Mouse (Mus musculus) urinary bladder, postnatal 25 days (tissue): ENCODE measurements around the gene Pdlim5.
A peak's percentile ranks its signal among the peaks of the same experiment; 100 is the strongest.

Experiments used
- DNase-seq: peaks from one replicate; pipeline ENCODE4 v3.0.0; 2022; ENCODE audit warnings: low spot score

The Pdlim5 gene

DNA sequence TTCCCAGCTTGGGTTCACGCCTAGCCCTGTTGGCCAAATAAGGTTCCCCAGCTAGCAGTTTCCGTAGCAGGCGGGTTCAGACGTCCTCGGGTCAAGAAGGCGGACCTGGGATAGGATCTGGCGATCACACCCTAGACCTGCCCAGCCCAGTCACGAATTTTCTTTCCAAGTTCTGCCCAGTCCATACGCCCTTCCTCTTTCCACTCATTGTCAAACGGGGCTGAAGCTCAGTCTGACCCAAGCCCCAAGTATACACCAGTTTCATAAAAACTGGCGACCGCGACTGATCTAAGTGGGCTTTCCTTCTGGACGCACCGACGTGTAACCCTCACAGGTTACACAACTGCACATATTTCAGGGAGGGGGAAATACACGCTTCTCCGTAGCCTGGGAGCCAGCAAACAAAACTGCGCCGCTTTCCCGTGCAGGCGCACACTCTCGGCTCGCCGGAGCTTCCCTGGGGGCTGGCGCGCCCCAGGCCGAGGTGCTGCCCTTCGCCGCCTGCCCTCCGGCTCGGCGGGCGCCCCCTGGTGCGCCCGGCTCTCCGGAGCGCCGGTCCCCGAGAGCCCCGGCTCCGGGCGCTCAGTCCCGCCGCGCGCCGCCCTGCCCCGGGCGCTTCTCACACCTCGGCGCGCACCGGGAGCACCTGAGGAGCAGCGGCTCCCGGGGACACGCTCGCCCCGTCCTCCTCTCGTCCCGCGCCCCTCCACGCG is 544 bp downstream of the Pdlim5 start:
- DNase-seq, result peak; percentile 62

DNA sequence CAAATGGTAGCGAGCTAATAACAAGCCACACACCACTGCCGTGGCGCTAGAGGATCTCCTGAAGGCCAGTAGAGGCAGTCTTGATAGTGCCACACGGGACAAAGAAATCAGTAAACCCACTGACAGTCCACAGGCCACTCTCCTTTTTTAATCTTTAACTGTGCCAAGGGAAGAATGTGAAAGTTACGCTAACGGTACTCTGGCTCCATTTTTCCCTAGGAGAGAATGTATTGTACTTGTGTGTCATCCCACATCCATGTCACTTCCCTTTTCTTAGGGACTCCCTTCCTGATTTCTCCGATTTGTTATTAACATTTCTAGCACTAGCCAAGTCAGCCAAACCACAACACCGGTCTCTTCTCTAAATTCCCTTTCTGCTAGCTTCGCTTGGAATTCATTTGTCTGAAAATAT is 1.5 kb downstream of the Pdlim5 start:
- DNase-seq, result no peak

DNA sequence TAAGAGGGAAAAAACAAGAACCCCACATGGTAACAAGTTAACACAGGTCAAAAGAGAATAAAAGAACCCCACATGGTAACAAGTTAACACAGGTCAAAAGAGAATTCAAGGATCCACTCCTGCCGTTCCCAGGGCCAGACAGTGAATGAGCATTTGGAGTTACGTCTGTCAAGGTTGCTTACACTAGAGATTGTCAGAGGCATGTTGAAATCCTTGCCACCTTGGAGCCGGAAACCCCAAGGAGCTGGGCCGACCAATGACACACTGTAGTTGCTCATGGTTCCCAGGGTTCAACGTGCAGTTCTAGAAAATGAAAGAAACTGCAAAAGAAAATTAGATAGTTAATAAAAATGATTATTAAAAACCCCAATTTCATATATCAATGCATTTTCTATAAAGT is 4.0 kb downstream of the Pdlim5 start:
- DNase-seq, result no peak

DNA sequence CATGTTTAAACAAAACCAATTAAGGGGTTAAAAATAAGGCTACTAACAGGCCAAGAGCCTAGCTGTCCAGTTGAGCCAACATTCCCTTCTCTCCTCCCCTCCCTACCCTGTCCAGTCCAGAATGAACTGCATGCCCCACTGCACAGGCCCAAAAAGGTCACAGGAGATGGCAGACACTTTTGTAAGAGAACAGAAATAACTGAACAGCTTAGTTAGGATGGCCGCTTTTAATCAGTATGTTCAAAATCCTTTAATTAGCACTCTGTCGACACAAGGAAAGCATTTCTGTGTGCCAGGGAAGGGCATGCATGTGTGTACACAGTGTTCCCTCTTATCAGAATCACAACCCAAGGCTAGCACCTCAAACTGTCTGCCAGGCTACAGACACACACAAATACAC is 5.2 kb downstream of the Pdlim5 start:
- DNase-seq, result no peak

DNA sequence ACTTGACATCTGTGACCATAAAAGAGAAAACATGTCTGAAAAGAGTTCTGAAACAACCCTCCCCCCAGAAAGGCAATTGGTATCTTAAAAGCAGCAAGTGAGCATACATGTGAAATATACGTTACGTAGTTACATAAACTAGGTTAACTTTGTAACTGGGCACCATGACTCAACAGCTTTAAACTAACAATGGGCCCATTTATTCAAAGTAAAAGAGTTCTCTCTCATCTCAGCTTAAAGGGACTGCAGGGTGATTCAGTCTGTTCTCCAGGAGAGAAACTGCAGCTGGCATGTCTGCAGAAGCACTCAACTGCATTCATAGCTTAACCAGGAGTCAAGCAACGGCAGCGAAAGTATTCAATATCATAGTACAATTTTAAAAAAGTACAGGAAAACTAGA is 7.3 kb downstream of the Pdlim5 start:
- no peak for DNase-seq

DNA sequence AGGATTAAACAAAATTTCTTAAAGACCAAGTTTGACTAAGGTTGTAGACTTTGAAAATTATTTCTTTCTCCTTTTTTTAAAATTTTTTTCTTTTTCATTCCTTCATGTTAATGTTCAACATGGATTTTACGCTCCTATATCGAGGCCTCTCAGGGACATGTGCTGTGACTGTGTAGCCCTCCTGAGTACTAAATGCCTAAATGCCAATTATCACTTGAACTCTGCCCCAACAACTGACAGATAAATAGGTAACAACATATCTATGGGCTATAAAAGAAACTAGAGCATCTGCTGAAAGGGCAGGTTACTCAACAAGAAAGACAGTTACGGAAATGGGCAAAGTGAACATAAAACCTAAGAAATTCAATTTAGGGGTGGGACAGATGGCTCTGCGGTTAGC is 9.0 kb downstream of the Pdlim5 start:
- DNase-seq, result no peak

DNA sequence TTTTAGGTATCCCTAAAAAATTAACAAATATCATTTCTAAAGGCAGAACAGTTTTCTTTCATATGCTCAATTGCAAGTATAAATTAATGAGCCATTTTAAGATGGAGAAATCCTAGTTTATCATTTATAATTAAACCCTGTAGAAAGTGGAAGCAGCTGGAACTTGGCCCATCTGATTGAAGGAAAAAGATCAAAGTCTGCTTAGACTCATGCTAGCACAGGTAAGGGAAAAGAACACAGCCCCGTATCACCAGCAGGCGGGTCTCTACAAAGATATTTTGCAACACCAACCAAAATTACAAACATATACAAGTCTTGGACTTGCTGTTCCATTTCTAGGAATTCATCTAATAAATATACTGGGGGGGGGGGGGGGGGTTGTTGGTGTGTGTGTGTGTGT is 9.8 kb downstream of the Pdlim5 start:
- DNase-seq, result no peak

DNA sequence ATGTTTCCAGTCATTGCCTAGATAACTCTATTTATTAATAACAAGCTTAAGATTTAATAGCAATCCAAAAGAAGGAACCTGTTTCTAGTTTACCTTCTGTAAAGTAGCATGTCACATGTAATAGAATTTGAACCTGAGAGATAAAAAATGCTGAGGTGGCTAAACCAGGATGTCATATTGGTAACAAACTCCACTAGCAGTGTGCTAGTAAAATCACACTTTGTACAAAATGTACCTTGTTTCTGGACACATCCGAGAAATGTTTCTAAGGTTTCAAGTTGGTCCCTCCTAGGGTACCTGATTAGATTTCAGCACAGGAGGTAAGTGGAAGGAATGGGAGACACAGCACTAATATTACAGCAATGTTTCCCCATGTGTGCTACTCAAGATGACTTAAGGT is 18.9 kb downstream of the Pdlim5 start:
- no peak for DNase-seq

DNA sequence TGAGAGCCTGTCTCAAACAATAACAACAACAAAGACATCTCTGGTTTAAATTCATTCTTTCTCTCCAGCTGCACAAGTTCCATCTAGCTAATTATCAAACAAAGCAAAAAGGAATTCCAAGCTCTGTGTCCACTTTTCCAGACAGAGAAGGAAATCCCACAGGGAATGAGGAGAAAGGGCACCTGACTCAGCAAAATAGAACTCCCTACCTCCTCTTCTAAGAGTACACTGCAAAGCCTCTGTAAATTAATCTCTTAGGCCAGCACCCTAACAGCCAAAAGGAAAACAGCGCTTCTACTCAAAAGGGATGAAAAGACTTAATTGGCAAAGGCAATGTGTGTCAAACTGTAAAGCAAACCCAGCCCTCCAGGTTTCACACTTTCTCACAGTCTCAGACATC is 20.4 kb downstream of the Pdlim5 start:
- no peak for DNase-seq

DNA sequence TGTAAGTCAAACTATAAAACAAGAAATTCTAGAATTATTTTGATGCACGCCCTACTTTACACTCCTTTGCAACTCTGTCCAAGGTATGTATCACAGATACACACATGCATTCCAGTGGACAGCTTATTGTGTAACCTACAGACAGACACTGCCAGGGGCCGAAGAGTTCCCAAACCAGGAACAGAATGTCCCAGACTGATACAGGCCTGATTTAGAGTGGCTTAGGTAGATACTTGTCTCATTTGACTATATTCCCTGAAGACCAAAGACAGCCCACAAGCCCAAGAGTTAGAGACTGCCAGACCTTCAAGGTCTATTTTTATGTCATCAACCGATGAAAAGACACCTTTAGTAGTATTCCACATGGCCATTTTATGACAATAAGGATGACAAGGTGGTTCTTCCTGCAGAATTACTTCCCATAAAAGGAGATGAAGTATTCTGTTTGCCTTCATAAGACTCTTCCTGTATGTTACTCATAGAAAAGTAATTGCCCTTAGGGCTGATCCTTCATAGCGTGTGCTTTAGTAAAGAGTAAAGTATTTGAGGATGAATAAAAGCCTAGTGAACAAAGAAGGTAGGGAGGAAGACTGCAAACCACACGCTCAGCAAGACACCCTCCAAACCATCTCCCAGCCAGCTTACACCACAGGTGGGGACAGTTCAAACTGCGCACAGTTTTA is 22.9 kb downstream of the Pdlim5 start:
- no peak for DNase-seq

DNA sequence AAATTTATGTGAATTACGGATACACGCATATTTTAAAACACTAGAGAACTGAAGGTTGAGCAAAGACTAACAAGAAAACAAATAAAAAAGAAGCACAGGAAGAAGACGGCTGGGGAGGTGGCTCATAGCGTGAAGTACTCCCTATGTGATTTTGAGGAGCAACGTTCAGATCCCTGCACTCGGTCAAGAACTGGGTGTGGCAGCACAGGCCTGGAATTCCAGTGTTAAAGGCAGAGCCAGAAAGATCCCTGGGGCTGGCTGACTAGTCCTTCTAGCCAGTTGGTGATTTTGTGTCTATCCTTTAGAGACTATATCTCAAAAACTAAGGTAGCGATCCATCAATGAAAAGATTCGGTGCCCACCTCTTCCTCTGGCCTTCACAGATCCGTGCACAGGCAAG is 27.1 kb downstream of the Pdlim5 start:
- no peak for DNase-seq

DNA sequence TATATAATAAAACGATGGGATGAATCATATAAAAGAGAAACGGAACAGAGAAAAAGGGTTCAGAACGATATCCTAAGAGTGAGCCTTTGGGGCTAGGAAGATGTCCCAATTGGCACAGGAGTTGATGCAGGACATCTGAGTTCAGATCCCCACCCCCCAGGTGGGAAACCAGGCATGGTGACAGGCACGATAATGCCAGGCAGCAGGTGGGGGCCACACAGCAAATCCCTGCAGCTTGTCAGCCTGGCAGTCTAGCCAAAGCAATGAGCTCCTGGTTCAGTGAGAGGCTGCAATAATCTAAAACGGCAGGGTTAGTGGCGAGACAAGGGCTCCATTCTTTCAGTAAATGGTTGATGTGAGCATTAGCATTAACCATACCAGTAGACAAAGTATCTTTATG is 33.4 kb downstream of the Pdlim5 start:
- no peak for DNase-seq

DNA sequence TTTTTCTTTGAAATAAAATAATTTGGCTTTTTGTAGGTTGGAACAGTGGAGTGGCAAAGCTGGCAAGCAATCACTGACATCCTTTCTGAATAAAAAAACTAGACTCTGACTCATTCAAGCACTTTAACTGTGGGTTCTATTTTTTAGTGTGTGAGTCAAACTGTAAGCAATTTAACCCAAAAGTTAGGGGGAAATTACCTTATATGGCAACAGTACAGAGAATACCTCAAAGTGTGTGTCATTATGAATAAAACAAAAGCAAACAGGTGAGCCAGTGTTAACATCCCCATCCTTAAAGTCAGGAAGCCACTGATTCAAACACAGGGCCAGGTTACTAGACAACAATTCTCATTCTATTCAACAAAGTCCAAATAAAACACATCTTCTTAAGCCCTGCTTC is 36.5 kb downstream of the Pdlim5 start:
- DNase-seq, result no peak

DNA sequence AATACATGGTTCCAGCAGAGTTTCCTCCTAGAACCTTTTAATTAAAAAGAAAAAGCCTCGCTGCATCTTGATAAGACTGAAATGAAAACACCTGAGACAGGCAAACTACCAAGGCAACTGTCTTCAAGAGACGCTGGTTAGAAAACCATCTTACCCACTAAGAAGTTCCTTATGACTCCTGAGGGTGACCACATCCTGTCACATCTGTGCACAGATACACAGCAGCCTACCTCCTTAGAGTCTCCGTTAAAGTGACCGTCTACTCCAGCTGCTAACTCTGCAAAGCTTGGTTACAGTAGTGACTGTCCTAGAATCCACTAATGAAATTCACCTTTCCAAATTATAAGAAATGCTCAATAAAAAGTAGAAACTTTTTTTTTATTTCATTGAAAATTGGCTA is 38.8 kb downstream of the Pdlim5 start:
- no peak for DNase-seq

DNA sequence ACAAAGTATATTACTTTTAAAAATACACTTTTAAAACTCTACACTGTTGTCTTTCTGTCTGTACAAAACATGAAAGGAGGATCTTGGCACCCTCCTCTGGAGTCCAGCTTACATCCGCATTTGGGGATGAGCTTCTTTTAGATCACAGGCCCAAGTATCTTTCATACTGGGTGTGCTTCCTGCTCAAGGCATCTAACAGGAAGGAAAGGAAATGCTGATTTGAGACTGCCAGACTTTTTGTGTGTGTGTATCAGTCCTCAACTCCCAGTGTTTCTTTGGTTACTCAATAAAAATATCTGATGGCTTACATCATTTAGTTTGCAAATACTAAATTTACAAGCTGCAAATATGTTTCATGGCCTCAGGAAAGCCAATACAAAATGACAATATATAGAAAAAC is 42.3 kb downstream of the Pdlim5 start:
- DNase-seq, result no peak

DNA sequence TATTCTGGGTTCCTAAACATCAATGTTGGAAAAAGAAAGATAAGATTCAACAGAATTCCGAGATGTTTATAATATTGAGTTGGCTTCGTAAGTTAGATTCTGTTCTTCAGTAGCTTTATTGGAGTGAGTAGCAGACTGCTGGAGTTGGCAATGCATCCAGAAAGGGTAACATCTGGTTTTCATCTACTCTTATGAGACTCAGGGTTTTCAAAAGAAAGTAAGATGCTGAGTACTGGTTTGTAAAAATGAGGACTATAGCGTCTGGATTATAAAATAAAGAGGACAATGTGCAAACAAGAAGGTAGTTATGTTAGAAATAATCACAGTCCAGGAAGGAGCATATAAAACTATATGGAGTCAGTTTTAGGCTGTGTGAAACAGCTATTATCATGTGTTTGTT is 45.0 kb downstream of the Pdlim5 start:
- no peak for DNase-seq

DNA sequence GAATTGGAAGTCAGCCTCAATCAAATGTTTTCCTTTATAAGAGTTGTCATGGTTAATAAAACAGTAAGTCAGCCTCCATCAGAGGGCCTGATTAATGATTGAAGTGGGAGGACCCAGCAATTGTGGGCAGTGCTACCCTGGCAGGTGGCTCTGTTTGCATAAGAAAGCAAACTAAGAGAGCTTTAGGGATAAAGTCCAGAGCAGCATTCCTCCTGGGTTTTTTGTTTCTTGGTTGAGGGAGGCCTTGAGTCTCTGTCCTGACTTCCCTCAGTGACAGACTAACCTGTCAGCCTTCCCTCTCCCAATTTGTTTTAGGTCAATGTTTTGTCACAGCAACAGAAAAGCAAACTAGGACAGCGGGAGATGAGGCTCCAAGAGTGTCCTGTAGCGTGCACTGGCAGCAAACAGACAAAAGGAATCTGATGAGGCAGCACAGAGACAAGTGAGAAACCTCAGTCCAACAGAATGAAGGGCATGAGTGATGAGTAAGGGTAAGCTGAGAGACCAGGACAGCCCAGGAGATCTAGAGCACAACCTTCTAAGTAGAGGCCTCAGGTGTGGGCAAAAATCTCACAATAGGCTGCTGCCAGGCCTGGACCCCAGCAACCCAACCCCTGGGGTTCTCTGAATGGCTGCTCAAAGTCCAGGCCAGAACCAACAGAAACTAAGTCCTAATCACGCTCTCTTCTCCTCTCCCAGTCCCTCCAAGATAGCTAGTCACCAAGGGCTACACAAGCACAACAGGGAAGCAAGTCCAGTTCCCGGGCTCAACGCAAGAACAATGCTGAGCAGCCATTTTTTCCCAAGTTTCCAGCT is 46.5 kb downstream of the Pdlim5 start:
- DNase-seq, result no peak

DNA sequence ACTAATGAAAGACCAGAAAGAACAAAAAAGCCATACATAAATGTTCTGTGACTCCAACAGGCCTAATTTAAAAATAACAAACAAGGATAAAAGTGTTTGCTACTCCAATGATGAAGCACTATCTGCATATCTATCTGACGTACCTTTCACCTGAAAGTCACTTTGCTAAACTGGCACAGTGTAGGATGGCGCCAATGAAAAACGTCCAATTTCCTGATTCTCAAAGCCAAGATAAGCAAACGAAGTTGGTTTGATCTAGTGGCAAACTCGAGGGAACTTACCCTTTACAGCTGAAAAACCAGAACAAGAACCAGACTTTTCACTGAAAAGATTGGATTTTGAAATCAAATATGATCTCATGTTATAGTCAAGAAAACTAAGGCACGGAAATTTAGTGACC is 49.2 kb downstream of the Pdlim5 start:
- no peak for DNase-seq

DNA sequence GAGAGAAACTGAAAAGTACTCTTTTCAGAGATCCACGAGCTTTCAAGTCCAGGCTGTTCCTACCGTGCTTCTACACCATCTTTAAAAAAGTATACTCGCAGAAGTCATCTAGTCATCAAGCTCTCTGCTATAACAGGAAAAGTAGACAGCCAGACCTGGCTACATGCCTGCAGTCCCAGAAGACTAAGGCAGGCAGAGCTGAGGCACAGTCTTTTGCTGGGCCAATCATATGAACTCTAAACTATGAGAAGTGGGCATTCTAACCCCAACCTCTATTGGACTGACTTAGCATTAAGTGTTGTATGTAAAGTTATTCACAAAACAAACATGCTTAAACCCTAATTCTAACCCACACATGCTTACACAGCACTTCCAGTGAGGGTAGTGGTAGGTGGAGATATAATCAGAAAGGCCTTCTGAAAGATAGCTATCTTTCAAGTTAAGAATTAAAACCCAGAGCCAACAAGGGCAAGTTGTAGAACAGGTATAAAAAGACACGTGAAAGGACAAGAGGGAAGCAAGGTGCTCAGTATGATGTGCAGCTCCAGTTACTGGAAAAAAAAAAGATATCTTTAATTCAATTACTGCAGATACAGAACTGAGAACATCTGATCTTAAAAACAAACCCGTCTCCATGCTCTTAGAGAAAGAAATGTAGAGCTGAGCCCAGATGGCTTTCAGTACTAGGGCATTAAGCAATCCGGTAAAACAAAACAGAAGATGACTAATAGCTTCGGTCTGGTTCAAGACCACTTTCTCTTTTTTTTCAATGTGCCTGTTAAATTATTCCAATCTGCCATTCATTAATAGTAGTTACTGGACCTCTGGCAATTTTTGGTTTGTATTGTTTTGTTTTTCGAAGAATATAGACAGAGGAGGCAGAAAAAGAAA is 50.0 kb downstream of the Pdlim5 start:
- DNase-seq, result no peak

DNA sequence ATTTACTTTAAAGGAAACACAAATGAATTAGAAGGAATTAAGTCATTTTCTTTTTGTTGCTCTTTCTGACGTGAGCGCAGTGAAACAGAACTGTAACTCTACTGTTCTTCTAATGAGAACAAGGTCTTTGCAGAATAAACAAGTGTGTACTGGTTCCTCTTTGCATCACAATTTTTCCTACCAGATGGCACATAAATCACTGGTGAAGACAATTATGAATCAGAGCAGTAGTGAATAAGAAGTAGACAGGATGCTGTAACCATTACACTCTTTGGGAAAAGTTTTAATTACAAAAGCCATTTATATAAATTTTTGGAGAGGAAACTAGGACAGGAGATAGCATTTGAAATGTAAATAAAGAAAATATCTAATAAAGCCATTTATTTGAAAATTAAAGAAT is 51.7 kb downstream of the Pdlim5 start:
- no peak for DNase-seq

DNA sequence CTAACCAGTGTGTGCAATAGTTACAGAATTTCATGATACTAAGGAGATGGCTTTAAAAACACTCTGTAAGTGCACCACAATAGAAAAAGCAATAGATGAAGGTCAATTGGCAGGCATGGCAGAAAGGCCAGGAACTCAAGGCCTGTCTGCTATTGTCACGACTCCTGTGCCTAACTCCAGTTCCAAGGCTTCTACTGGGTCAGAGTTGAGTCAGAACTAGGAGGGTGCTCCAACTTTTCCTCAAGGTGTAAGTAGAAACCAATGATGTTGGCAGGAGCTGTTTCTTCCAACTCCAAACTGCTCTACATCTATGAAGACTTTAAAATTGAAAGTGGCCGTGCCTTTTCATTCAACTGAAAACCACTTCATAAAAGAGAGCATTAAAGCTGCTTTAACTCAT is 54.8 kb downstream of the Pdlim5 start:
- no peak for DNase-seq
